Mouse (Mus musculus): Measurements from ENCODE around the gene Slc25a26. TPM values are rescaled to one million over a fixed set of nuclear protein-coding genes. Genes with fewer than 3 reads are reported as not detected.

The Slc25a26 gene
- polyA plus RNA-seq (2012; rRNA removed) = 2.3 and 5.0 TPM in 2 replicates

DNA sequence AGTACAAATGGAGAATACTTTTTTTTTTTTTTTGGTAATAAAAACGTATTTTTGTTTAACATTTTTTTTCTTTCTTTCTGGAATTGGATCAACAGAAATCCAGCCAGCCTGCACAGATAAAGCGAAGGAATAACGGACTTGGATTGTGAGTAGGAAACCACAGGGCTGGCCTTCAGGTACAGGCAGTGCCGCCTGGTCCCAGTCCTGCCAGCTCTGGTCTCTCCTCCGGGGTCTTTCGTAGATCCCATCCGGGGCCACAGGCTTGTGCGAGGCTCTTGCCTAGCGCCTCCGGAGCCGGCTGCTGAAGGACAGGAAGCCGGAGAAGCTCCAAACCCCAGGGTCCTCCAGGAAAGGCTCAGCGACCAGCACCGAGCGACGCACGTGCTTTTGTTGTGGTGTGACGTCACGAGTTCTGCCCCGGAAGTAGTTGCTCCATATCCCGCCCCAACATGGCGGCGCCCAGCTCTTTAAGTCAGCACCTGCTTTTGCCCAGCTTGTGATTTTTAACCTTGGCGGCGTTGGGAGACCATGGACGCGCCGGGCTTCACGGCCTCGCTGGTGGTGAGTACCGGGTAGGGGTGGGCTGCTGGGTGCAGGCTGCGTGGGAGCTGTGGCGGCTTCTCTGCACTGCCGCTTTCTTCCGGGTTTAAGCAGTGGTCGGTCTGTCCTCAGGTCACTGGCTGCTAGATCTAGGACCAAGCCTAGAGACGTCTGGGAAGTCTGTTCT, at the start of gene Slc25a26:
TSS of gene Slc25a26 (plus strand) at position 435 of the 727 bp plus-strand sequence.
- no peaks in the 10 kb centered on the region for H3K27me3 ChIP-seq (ENCODE audit: control insufficient read depth, insufficient read depth, low read length)
- no peak within 1 kb of the TSS for H3K27ac ChIP-seq (ENCODE audit: insufficient read depth, low read depth, low read length)
- TF ChIP-seq POLR2A (IDR thresholded peaks at IDR 0.05; ENCODE audit: low read depth, low read length) (no peak), CTCF (IDR thresholded peaks at IDR 0.05; ENCODE audit: extremely low read depth, insufficient read length, insufficient replicate concordance, low read depth, low read length) (no peak)
- peaks cover 4% of the 10 kb centered on the region; the same call in 1 of the 2 replicates for H3K4me1 ChIP-seq (ENCODE audit: control insufficient read depth, insufficient read depth, insufficient read length, low read length)
- no peaks in the 10 kb centered on the region for H3K36me3 ChIP-seq (ENCODE audit: control insufficient read depth, insufficient read depth, low read length)
- peak within 1 kb of the TSS; percentile 97 for H3K4me3 ChIP-seq (ENCODE audit: low read depth, low read length)
- WGBS = under 1% methylated on average over 37 of the region's 37 CpGs

GRCm38 (mm10) chr6:94464037-94464891, 35.9 kb upstream of the Slc25a26 start:
- no peak overlapping the region for H3K27ac ChIP-seq (ENCODE audit: insufficient read depth, low read depth, low read length)
- no peak overlapping the region for H3K4me3 ChIP-seq (ENCODE audit: low read depth, low read length)
- no peaks in the 10 kb centered on the region for H3K4me1 ChIP-seq (ENCODE audit: control insufficient read depth, insufficient read depth, insufficient read length, low read length)
- H3K27me3 ChIP-seq (ENCODE audit: control insufficient read depth, insufficient read depth, low read length) = no peaks in the 10 kb centered on the region
- H3K36me3 ChIP-seq (ENCODE audit: control insufficient read depth, insufficient read depth, low read length) = no peaks in the 10 kb centered on the region
- TF ChIP-seq POLR2A (IDR thresholded peaks at IDR 0.05; ENCODE audit: low read depth, low read length) (no peak), CTCF (IDR thresholded peaks at IDR 0.05; ENCODE audit: extremely low read depth, insufficient read length, insufficient replicate concordance, low read depth, low read length) (peak; percentile 67; the same call in 1 of the 2 replicates)
- WGBS = 37% methylated on average over 12 of the region's 12 CpGs

- no peaks in the 10 kb centered on the region for H3K36me3 ChIP-seq (ENCODE audit: control insufficient read depth, insufficient read depth, low read length)
- H3K4me1 ChIP-seq (ENCODE audit: control insufficient read depth, insufficient read depth, insufficient read length, low read length) = no peaks in the 10 kb centered on the region
- WGBS = 16% methylated on average over 5 of the region's 5 CpGs
- no peak overlapping the region for H3K4me3 ChIP-seq (ENCODE audit: low read depth, low read length)
- H3K27ac ChIP-seq (ENCODE audit: insufficient read depth, low read depth, low read length) = no peak overlapping the region
- H3K27me3 ChIP-seq (ENCODE audit: control insufficient read depth, insufficient read depth, low read length) = no peaks in the 10 kb centered on the region
- TF ChIP-seq CTCF (IDR thresholded peaks at IDR 0.05; ENCODE audit: extremely low read depth, insufficient read length, insufficient replicate concordance, low read depth, low read length) = peak; percentile 45; the same call in 1 of the 2 replicates
- no peak for TF ChIP-seq POLR2A (IDR thresholded peaks at IDR 0.05; ENCODE audit: low read depth, low read length)
Observed at GRCm38 (mm10) chr6:94466508-94467205, 33.5 kb upstream of the Slc25a26 start.

DNA sequence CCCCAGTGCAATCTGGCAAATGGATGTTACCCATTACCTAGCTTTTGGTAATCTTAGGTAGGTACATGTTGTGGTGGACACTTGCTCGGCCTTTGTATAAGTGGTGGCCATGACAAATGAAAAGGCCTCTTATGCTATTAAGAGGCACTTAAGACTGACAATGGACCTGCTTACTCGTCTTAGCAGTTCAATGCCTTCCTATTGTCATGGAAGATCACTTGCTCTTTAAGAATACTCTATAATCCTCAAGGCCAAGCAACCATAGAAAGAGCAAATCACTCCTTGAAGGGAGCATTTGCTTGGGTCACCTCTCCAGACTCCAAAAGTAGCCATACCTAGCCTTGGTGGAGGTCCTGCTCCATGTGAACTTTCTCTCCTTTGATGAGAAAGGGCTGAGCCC, 7.4 kb upstream of the Slc25a26 start:
- H3K27me3 ChIP-seq (ENCODE audit: control insufficient read depth, insufficient read depth, low read length) = no peaks in the 10 kb centered on the region; the same call in 1 of the 2 replicates
- H3K36me3 ChIP-seq (ENCODE audit: control insufficient read depth, insufficient read depth, low read length) = no peaks in the 10 kb centered on the region
- no peak for TF ChIP-seq CTCF (IDR thresholded peaks at IDR 0.05; ENCODE audit: extremely low read depth, insufficient read length, insufficient replicate concordance, low read depth, low read length)
- TF ChIP-seq POLR2A (IDR thresholded peaks at IDR 0.05; ENCODE audit: low read depth, low read length) = no peak
- no peaks in the 10 kb centered on the region for H3K4me1 ChIP-seq (ENCODE audit: control insufficient read depth, insufficient read depth, insufficient read length, low read length)
- no peak overlapping the region for H3K27ac ChIP-seq (ENCODE audit: insufficient read depth, low read depth, low read length)
- no peak overlapping the region for H3K4me3 ChIP-seq (ENCODE audit: low read depth, low read length)
- WGBS = 64% methylated on average over 2 of the region's 2 CpGs

DNA sequence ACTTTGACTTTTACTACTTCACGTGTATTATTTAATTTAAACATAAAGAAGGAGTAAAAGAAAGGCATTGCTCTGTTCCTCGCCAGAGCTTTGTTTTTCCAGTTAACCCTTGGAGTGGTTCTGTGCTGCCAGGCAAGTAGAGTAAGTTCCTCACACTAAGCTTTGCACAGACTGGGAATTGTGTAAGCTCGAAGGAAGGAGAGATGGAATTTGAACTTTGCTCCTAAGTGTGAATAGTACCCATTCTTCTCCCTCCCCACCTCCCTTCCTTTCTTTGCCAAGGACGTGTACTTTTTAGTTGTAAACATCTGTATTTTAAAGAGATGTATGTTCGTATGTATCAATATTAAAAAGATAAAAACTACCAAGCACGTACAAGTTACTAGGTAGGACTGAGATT, 3.8 kb downstream of the Slc25a26 start:
- 21% methylated on average over 6 of the region's 6 CpGs for WGBS
- H3K4me1 ChIP-seq (ENCODE audit: control insufficient read depth, insufficient read depth, insufficient read length, low read length) = peaks cover 4% of the 10 kb centered on the region; the same call in 1 of the 2 replicates

DNA sequence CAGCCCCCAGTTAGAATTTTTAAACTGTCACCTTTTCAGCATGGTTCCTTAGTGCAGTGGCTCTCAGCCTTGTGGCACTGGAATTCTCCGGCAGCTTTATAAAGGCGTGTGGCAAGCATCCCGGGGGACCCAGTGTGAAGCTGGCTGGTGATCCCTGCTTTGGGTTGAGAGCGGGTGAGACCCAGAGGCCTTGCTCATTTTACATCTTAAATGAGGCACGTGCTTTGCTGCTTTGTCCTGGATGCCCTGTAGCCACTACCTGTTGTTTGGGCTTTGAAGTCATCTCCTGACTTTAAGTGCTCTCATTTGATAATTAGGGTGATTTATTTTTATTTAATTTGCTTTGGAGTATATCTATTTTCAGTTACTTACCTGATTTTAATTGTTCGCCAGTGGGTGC, 7.8 kb downstream of the Slc25a26 start:
- peaks cover 6% of the 10 kb centered on the region for H3K36me3 ChIP-seq (ENCODE audit: control insufficient read depth, insufficient read depth, low read length)
- TF ChIP-seq POLR2A (IDR thresholded peaks at IDR 0.05; ENCODE audit: low read depth, low read length) (no peak), CTCF (IDR thresholded peaks at IDR 0.05; ENCODE audit: extremely low read depth, insufficient read length, insufficient replicate concordance, low read depth, low read length) (no peak)
- H3K27me3 ChIP-seq (ENCODE audit: control insufficient read depth, insufficient read depth, low read length) = no peaks in the 10 kb centered on the region
- H3K27ac ChIP-seq (ENCODE audit: insufficient read depth, low read depth, low read length) = no peak overlapping the region
- peaks cover 4% of the 10 kb centered on the region; the same call in 1 of the 2 replicates for H3K4me1 ChIP-seq (ENCODE audit: control insufficient read depth, insufficient read depth, insufficient read length, low read length)
- 91% methylated on average over 6 of the region's 6 CpGs for WGBS
- H3K4me3 ChIP-seq (ENCODE audit: low read depth, low read length) = no peak overlapping the region

More for the DNA sequence above, 3.8 kb downstream of the Slc25a26 start:
- TF ChIP-seq POLR2A (IDR thresholded peaks at IDR 0.05; ENCODE audit: low read depth, low read length) = no peak
- TF ChIP-seq CTCF (IDR thresholded peaks at IDR 0.05; ENCODE audit: extremely low read depth, insufficient read length, insufficient replicate concordance, low read depth, low read length) = no peak
- no peaks in the 10 kb centered on the region; the same call in 1 of the 2 replicates for H3K36me3 ChIP-seq (ENCODE audit: control insufficient read depth, insufficient read depth, low read length)
- no peak overlapping the region for H3K4me3 ChIP-seq (ENCODE audit: low read depth, low read length)
- no peak overlapping the region for H3K27ac ChIP-seq (ENCODE audit: insufficient read depth, low read depth, low read length)
- no peaks in the 10 kb centered on the region for H3K27me3 ChIP-seq (ENCODE audit: control insufficient read depth, insufficient read depth, low read length)

All from small intestine, adult 2 months (tissue).